Mouse (Mus musculus): ENCODE data around the gene Phxr2.

Phxr2 gene

DNA sequence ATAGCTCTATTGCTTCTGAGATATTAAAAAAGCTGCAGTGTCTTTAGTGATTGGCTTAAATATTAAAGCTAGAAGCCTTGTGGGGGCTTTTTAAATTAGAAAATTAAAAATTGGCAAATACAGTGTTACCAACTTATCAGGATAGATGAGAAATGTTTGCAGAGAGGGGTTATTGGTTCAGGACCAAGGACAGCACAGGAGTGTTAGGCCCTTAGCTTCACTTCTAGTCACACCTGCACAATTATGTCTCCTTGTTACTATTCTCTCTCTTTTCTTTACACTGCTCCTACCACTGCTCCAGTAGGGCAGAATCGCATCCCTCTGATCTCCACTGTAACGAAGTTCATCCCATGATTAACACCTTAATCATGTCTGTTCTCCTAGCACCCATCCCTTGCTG, 31.0 kb downstream of the Phxr2 start:
- DNase-seq (ENCODE audit: low read depth, low spot score): no peak

DNA sequence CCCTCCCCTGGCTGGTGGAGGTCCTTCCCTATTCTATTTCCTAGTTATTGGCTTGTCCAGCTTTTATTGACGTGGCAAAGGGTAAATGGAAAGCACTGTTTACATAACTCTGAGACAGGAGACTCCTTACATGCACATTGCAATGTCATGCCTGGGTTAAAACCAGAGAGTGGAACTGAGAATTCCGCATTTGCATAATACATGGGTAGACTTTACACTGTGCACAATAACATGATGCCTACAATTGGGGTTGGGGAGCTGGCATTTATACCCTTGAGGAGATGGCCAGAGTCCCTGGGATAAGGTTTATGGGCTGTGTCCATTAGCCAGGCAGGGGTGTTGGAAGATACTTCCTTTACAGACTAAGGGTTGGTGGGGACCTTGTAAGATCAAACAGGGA, 32.8 kb downstream of the Phxr2 start:
- DNase-seq (ENCODE audit: low read depth, low spot score): no peak

DNA sequence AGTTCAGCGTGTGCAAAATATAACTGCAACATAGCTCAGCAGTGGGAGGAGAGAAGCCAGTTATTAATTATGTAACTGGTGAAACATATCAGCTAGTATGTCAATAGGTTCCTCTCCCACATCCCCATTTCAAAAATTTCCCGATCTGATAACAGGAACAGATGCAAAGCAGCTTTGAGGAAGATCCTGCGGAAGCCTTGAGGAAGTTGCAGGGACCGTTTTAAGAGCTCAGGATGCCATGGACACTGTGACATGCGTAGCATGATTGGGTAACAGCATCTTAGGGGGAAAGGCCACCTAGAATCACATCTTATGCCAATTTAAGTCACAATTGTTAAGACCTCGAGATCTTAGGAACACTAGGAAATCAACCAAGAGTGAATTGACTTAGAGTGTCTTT, 36.2 kb downstream of the Phxr2 start:
- DNase-seq (ENCODE audit: low read depth, low spot score): no peak

DNA sequence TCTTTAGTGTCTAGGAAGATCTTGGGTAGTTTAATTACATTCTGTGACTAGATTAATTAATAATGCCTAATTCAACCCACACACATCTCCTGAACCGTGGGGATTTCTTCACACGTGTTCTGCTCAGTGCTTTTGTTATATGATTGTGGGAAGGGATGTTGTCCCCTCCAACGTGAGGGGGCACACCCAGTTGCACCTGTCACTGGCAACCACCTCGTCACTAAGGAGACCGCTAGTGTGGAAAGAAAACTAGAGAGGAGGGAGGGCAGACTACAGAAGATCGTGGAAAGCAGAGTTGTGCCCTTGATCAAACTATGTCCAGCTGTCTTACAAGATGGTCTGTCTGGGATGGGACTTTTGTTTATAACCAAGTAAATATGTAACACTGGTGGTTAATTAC, 40.1 kb downstream of the Phxr2 start:
- no peak for DNase-seq (ENCODE audit: low read depth, low spot score)

DNA sequence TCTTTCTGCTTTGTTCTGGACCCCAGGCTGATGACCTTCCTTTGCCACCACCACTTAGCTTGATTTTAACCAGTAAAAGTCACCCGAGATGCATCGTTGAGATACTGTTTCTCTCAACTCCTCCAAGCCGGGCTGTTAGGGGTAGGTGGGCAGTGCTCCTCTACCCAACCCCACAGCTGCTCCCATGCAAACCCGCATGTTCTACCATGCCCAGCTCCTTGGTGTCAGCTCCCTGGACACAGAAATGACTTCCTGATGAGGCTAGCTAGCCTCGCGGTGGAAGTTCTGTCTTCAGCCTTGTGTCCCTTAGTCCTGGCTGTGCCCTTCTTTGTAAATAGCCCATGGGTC, 40.9 kb downstream of the Phxr2 start:
- DNase-seq (ENCODE audit: low read depth, low spot score): no peak

DNA sequence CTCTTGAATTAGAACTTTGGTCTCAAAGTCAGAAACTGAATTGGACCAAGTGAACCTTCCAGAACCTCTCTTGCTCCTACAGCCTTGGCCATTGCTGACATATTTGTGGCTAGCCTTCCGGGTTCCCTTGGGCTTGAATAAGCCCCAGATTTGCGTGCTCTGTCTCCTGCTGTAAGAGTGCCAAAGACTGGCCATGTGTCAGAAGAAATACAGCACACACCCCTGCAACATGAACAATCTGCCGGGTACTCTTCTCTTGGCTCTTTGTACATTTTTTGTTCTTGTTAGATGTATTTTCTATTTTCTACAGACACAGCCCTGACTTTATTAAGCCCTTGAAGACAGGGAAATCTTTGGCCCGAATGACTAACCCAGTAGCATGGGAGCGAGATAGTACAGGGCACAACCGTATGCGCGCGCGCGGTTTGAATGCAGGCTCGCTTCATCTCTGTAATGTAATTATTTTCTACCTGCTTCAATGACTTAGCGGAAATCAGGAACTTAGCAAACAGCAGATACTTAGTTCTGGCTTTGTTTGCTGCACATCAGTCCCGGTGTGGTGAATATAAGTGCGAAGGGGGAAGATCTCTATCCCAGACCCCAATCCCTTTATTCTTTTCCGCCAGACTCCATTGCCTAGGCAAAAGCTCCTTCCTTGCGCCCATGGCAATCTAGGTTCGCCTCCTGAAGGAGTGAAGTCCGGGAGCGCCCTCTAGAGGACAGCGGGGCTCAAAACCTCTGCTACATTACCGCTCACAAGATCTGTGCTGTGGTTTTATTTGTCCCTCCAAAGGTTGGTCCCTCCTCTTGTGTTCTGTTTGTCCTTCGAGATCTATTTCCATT, 41.5 kb downstream of the Phxr2 start:
- DNase-seq (ENCODE audit: low read depth, low spot score): peak; percentile 88

DNA sequence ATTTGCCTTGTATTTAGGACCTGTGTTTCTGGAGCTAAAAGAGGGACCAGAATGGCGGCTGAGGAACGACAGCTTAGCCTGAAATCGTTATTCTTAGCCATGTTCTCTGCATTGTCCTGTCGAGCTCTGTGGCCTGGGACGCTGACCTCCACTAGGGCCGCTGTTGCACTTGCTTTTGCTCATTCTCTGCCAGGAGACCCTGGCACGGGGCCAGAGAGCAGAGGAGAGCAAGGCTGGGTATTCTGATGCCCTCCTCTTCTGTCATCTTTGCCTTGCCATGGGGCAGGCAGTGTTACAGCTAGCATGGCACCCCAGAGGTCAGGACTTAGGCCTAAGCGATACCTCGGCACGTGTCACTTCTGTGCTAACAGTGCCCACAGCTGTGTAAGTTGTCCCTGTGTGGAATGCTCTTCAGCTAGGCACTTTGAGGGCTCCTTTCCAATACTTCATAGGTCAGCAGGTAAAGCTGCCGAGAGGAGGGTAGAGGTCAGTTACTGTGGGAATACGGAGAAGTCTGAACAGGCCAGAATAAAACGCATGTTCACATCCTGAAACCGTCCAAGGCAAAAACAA, 42.6 kb downstream of the Phxr2 start:
- no peak for DNase-seq (ENCODE audit: low read depth, low spot score)

DNA sequence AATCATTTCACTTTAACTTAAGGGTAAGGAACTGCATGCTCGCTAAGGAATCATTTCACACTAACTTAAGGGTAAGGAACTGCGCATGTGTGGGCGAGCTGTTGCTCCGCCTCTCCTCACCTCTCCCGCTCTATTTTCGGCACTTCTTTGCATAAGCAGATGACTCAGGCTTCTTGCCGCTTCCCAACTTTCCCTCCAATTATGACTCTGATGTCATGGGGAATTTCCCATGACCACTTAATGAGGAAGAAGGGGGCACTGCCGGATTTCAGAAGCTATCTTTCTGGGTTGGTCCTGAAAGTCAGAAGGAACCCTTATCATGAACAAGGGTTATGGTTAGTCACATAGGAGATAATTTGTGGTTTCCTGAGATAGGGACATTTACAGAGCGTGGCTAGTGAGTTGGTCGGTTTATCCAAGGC, 44.5 kb downstream of the Phxr2 start:
- no peak for DNase-seq (ENCODE audit: low read depth, low spot score)

DNA sequence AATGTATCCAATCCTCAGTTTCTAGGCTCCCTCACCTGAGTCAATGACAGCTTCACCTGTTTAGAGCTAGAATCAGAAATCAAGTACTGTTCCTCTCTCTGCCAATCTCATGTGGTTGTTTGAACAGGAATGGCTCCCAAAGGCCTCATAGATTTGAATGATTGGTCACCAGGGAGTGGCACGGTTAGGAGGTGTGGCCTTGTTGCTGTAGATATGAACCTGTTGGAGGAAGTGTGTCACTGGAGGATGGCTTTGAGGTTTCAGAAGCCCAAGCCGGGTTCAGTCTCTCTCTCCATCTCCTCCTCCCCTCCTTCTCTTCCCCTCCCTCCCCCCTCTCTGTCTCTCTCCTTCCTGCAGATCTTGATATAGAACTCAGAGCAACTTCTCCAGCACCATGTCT, 47.5 kb downstream of the Phxr2 start:
- DNase-seq (ENCODE audit: low read depth, low spot score): no peak

DNA sequence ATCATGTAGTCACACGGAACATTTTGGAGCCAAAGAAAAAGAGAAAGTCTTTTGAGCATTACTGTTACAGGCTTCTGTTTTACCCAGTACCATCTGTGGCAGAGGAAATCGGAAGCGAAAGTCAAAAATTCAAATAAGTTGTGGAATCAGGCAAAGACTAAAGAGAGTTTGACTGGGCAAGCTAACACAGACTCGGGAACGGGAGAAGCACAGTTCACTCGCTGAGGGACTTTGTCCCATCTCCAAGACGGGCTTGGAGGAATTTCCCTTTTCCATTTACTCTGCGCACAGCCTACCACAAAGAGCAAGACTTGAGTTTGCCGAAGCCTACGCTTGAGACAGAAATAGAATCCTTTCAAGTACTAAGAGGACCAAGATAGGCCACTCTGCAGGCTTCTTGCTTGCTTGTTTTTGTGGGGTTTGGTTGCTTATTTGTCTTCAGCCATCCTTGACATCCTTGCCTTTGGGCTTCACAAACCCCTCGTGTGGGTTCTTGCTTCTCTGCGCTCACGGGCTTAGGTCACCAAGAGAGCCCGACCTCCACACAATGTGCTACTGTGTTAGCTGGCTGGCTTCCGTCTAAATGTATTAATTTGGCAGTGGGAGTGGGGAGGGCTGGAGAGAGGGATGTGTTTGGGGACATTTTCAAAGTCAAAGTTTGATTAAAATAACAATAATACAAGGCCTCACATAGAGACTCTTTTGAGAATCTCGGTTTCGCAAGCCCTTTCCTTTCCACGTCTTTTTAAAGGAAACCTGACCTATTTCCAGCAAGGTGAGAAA, 49.8 kb downstream of the Phxr2 start:
- no peak for DNase-seq (ENCODE audit: low read depth, low spot score)
